Mouse (Mus musculus) lung, postnatal 14 days (tissue): Measurements from ENCODE around the gene Prkar1a.

ENCODE experiments used
- DNase-seq: peaks from one replicate; pipeline ENCODE4 v3.0.0; 2021

The Prkar1a gene

GRCm38 (mm10) chr11:109649206-109649605 is at the start of gene Prkar1a:
Prkar1a (plus strand) TSS chr11:109649405.
- no peak for DNase-seq

GRCm38 (mm10) chr11:109607600-109607999 is 41.6 kb upstream of the Prkar1a start:
- DNase-seq, result no peak

DNA sequence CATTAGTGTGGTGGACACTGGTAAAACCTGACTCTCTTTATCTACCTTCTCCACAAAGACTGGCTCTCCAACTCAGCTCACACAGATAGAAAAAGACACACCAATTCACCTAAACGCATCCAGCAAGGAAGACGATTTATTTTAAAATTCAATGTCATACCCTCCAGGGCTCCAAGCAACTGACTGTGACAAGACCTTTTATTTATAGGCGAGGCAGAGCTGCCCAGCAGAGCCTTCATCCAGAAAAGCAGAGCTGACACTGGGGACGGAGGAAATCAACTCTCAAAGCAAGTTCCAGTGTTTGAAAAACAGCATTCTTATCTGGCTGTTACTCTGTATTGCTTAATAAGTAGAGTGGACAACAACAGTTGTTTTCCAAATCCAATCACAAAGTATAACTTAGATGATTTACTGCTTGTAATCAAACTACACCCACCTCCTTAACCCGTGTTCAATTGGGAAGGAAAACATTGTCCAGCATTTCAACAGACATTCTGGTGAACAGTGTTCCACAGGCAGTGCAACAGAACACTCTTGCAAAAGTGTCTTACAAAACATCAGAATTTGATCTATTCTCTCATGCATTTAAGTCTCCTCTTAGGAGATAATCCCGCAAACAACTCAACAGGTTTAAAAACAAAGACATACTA is 40.1 kb upstream of the Prkar1a start:
- DNase-seq, result no peak

DNA sequence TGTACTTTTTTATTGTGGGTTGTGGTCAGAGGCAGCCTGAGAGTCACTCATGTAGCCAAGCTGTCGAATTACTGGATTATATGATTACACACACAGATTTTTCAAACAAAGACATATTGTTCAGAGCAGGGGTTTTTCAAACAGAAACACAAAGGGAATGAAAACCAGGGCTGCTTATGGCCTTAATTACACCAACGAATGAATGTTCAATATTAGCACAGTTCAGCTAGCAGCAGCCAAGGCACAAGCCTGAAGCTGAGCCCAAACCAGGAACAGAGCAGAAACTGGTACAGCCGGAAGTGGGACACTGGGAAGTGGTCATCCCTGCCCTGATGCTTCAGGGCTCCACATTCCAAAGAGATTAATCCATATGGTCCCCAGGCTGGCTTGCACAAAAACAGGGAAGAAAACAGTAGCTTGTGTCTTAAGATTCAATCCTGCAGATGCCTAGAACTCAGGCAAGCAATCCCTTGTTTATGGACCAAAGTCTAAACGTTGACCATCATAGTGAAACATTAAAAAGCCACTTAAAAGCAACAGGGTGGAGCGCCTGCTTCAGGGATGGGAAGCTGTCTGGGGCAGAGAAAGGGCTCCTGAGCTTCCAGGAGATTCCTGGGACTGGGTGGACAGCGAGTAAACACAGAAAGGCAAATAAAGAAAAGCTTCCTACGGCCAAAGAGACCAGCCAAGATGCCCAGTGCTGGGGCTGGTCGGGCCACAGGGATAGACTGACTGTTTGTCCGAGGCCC is 39.0 kb upstream of the Prkar1a start:
- no peak for DNase-seq

DNA sequence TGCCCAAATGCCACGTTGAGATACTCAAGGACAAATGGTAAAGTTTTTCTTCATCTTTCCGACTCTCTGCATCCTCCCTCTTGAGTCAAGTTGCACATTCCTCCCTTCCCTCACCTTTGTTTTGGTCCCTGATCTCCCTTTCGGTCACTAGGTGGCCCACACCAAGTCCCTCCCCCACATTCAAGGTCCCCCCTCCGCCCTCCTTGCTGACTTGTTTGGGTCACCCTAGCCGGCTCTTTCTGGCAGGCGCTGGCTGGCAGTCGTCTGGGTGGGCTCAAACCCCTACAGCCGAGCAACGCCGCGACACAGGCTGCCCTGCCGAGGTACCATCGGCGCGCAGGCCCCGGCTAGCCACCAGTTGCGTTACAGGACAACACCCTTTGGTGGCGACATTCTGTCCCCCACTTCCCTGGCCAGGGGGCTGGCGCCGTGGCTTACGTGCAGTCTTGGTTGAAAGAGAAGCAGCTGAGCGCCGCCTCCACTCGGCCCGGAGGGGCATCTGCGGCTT is 38.4 kb upstream of the Prkar1a start:
- DNase-seq, result no peak

GRCm38 (mm10) chr11:109611303-109612149 is 37.7 kb upstream of the Prkar1a start, which contains the start of gene Wipi1:
Wipi1 (minus strand) TSS chr11:109611967.
- peak; percentile 100 for DNase-seq

- no peak for DNase-seq
Measured at GRCm38 (mm10) chr11:109612871-109613529, 36.2 kb upstream of the Prkar1a start.

- DNase-seq, result no peak
Measured at GRCm38 (mm10) chr11:109615286-109615685, 33.9 kb upstream of the Prkar1a start.

GRCm38 (mm10) chr11:109616352-109616751 is 32.9 kb upstream of the Prkar1a start:
- no peak for DNase-seq

GRCm38 (mm10) chr11:109616766-109617165 is 32.4 kb upstream of the Prkar1a start:
- DNase-seq, result no peak

- DNase-seq, result peak; percentile 77
Measured at GRCm38 (mm10) chr11:109619055-109619454, 30.1 kb upstream of the Prkar1a start.

DNA sequence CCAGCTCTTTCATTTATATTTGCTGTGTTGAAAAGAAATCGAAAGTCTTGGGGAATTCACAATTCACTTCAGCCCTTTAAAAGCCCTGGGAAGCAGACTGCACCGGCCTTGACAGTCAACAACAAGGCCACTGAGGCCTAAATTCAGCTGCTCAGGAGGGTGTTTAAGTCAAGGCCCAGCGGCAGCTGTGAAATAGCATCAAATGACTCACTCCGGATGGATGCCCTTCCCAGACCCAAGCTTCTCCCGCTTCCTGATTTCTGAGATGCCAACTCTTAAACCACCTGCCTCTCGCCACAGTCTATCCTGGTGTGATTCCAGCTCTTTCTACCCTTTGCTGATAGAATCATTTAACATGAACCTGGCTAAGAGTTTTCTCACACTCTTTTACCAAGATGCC is 28.8 kb upstream of the Prkar1a start:
- DNase-seq, result no peak

GRCm38 (mm10) chr11:109621183-109621582 is 28.0 kb upstream of the Prkar1a start:
- DNase-seq, result peak; percentile 74

- DNase-seq, result peak; percentile 19
Measured at GRCm38 (mm10) chr11:109622518-109623037, 26.6 kb upstream of the Prkar1a start.

- no peak for DNase-seq
Measured at GRCm38 (mm10) chr11:109623238-109623637, 26.0 kb upstream of the Prkar1a start.

- no peak for DNase-seq
Measured at GRCm38 (mm10) chr11:109627648-109628047, 21.6 kb upstream of the Prkar1a start.

GRCm38 (mm10) chr11:109628099-109628498 is 21.1 kb upstream of the Prkar1a start:
- no peak for DNase-seq

- DNase-seq, result no peak
Measured at GRCm38 (mm10) chr11:109629021-109629521, 20.1 kb upstream of the Prkar1a start.

DNA sequence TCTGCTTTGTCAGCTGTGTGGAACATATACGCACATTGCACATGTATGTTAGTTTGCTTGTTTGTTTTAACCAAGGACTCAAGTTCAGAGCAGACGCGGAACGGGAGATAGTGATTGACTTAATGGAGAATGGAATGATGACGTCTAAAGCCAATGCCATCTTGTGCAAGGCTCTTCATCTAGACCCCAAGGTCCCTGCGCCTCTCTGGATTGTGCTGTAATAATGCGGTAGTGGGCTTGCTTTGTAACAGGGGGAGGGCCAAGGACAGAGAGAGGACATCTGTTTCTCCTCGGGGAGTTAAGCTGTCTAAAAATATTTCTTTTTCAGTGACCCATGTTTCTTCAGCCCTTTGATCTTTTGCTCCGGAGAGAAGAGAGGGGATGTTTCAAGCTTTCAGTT is 14.3 kb upstream of the Prkar1a start:
- no peak for DNase-seq

DNA sequence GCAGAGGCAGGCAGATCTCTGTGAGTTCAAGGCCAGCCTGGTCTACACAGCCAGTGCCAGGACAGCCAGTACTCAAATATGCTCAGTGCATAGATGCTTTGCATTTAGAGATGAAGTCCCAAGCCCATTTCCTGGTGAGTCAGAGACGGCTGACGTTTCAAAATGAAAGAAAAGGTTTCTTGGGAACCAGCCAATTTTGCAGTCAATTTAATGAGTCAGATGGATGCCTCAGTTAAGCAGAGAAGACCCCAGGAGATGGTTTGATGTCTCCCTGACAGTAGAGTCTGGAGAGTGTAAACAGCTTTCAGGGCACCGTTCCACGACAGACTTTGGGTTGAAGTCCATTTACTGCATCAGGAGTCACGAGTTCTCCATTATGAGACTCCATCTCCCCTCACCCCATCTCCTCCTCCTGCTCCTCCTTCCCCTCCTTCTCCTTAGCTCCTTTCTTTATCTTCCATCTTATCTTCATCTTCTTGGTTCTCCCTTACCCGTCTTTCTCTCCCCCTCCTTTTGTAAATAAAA is 13.3 kb upstream of the Prkar1a start:
- no peak for DNase-seq

GRCm38 (mm10) chr11:109641498-109642222 is 7.5 kb upstream of the Prkar1a start:
- DNase-seq, result peak; percentile 37
